Mouse (Mus musculus): ENCODE data around the gene Rpe. TPM values are rescaled to one million over a fixed set of nuclear protein-coding genes. Genes with fewer than 3 reads are reported as not detected.

Rpe gene
- total and polyA plus RNA-seq, 3 experiments, result 31.8 to 32.2 TPM; not detected in 1

DNA sequence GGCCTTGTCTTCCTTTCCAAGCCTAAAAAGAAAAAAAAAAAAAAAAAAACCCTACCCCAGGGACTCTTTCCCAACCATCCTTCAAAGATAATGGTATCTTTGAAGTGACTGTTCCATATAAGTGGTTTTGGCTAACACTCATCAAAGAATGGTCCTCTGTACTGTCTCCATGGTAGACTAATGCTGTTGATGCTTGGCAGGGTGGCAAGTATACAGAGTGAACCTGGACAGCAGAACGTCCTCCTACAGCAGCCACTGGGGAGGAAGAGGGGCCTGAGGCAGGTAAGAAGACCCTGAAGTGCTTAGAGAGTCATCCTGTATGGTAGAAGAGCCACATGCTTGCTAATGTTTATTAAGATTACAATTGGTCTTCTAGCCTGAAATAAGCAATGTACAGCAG is 8.3 kb upstream of the Rpe start:
- no peaks in the 10 kb centered on the region for H3K9me3 ChIP-seq (replicated peaks; ENCODE audit: insufficient read depth, low read length)
- DNase-seq (ENCODE audit: low read depth, low spot score), result no peak

DNA sequence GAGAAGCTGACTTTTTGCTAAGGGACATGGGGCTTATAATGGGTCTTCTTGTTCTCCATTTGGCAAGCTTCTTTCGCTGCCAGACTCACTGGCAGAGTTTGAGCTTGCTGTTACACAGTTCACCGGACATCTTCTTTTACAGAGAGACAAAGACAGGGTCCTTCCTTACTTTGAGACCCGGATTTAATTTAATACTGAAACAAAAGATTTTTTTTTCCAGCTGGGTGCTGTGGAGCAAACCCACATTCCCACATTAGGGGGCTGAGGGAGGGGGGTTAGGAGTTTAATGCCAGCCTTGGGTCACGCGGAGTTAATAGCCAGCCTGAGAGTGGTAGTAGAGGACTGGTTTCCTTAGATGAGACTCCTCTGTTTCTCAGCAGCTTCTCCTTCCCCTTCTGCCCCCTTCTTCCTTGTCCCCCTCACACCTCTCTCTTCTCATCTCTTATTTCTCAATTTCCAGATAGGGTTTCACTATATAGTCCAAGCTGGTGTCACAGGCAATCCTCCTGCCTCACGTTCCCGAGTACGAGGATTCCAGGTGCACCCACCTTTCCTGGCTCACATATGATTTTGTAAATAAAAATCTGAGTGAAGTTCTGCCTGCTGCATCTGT is 7.7 kb upstream of the Rpe start:
- Histone ChIP-seq H3K79me2 (ENCODE audit: control insufficient read depth, insufficient read depth, low read length, poor library complexity) (no peaks in the 10 kb centered on the region), H3K27ac (ENCODE audit: control insufficient read depth, low read depth, low read length) (no peak overlapping the region), H3K9me3 (replicated peaks; ENCODE audit: insufficient read depth, low read length) (no peaks in the 10 kb centered on the region), H3K4me1 (ENCODE audit: control insufficient read depth in 1 of 2, insufficient read depth in 2 of 2, low read length in 2 of 2) (no peaks in the 10 kb centered on the region), H3K36me3 (ENCODE audit: control insufficient read depth in 1 of 2, insufficient read depth in 2 of 2, low read length in 2 of 2) (no peaks in the 10 kb centered on the region), H3K9ac (ENCODE audit: control insufficient read depth, low read depth, low read length, poor library complexity, severe bottlenecking) (no peak overlapping the region), H3K27me3 (ENCODE audit: control insufficient read depth in 1 of 2, insufficient read depth in 2 of 2, low read length in 2 of 2) (peaks cover 0 to 4% of the 10 kb centered on the region in 2 experiments), H3K4me3 (ENCODE audit: control insufficient read depth in 1 of 2, insufficient read depth in 1 of 2, low read depth in 2 of 2, low read length in 2 of 2) (no peak overlapping the region)
- no peak for TF ChIP-seq MEF2A (IDR thresholded peaks at IDR 0.05; ENCODE audit: extremely low read depth, insufficient replicate concordance, low read depth, low read length, poor library complexity, severe bottlenecking)
- TF ChIP-seq MAFK (IDR thresholded peaks at IDR 0.05; ENCODE audit: borderline replicate concordance, low read depth, low read length), result no peak
- TF ChIP-seq KAT2A (conservative IDR thresholded peaks at IDR 0.05; ENCODE audit: low read depth, low read length), result no peak
- TF ChIP-seq RCOR1 (IDR thresholded peaks at IDR 0.05; ENCODE audit: low read depth, low read length), result no peak
- TF ChIP-seq ELF1 (IDR thresholded peaks at IDR 0.05; ENCODE audit: low read depth, low read length), result no peak
- no peak for TF ChIP-seq SMC3 (IDR thresholded peaks at IDR 0.05; ENCODE audit: low read depth, low read length)
- no peak for TF ChIP-seq ZNF384 (IDR thresholded peaks at IDR 0.05; ENCODE audit: low read depth, low read length)
- TF ChIP-seq E2F4 (IDR thresholded peaks at IDR 0.05; ENCODE audit: borderline replicate concordance, low read depth, low read length), result no peak
- DNase-seq (ENCODE audit: low read depth, low spot score), result no peak

More for the DNA sequence above, 8.3 kb upstream of the Rpe start:
- Histone ChIP-seq H3K27me3 (ENCODE audit: control insufficient read depth in 1 of 2, insufficient read depth in 2 of 2, low read length in 2 of 2) (peaks cover 0 to 4% of the 10 kb centered on the region in 2 experiments), H3K27ac (ENCODE audit: control insufficient read depth, low read depth, low read length) (no peak overlapping the region), H3K4me1 (ENCODE audit: control insufficient read depth in 1 of 2, insufficient read depth in 2 of 2, low read length in 2 of 2) (no peaks in the 10 kb centered on the region), H3K4me3 (ENCODE audit: control insufficient read depth in 1 of 2, insufficient read depth in 1 of 2, low read depth in 2 of 2, low read length in 2 of 2) (no peak overlapping the region), H3K36me3 (ENCODE audit: control insufficient read depth in 1 of 2, insufficient read depth in 2 of 2, low read length in 2 of 2) (no peaks in the 10 kb centered on the region), H3K79me2 (ENCODE audit: control insufficient read depth, insufficient read depth, low read length, poor library complexity) (no peaks in the 10 kb centered on the region), H3K9ac (ENCODE audit: control insufficient read depth, low read depth, low read length, poor library complexity, severe bottlenecking) (no peak overlapping the region)
- TF ChIP-seq E2F4 (IDR thresholded peaks at IDR 0.05; ENCODE audit: borderline replicate concordance, low read depth, low read length) (no peak), RCOR1 (IDR thresholded peaks at IDR 0.05; ENCODE audit: low read depth, low read length) (no peak), KAT2A (conservative IDR thresholded peaks at IDR 0.05; ENCODE audit: low read depth, low read length) (no peak), RAD21 (IDR thresholded peaks at IDR 0.05; ENCODE audit: low read depth, low read length) (no peak), HCFC1 (IDR thresholded peaks at IDR 0.05; ENCODE audit: low read depth, low read length) (no peak), NELFE (IDR thresholded peaks at IDR 0.05; ENCODE audit: low read depth, low read length) (no peak), POLR2A (IDR thresholded peaks at IDR 0.05; ENCODE audit: control insufficient read depth in 1 of 2, insufficient read depth in 1 of 2, low read depth in 1 of 2, low read length in 2 of 2, poor library complexity in 1 of 2) (no peak), SIN3A (IDR thresholded peaks at IDR 0.05; ENCODE audit: low read length) (no peak)

DNA sequence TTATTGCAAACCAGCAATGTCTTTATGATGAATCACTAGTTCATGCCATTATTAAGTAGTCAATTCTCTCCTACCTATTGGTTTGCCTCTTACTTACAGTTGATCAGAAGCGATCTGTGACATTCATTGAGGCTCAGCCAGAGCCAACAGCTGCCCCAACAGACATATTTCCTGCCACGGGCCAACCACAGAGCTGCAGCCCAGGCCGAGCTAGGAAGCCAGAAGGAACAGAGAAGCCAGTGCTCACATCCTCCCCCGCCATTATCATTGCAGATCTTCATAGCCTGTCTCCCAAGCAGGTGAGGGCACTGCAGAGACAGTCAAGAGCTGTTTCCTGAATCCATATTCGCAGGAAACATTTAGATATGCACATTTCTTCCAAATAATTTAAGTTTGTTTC is 6.4 kb upstream of the Rpe start:
- H3K9me3 ChIP-seq (replicated peaks; ENCODE audit: insufficient read depth, low read length), result no peaks in the 10 kb centered on the region
- no peak overlapping the region for H3K27ac ChIP-seq (ENCODE audit: control insufficient read depth, low read depth, low read length)
- no peak overlapping the region for H3K9ac ChIP-seq (ENCODE audit: control insufficient read depth, low read depth, low read length, poor library complexity, severe bottlenecking)
- H3K79me2 ChIP-seq (ENCODE audit: control insufficient read depth, insufficient read depth, low read length, poor library complexity), result no peaks in the 10 kb centered on the region
- no peak for TF ChIP-seq RAD21 (IDR thresholded peaks at IDR 0.05; ENCODE audit: low read depth, low read length)
- TF ChIP-seq E2F4 (IDR thresholded peaks at IDR 0.05; ENCODE audit: borderline replicate concordance, low read depth, low read length), result no peak
- H3K36me3 ChIP-seq (ENCODE audit: control insufficient read depth in 1 of 2, insufficient read depth in 2 of 2, low read length in 2 of 2), result no peaks in the 10 kb centered on the region
- H3K4me1 ChIP-seq (ENCODE audit: control insufficient read depth in 1 of 2, insufficient read depth in 2 of 2, low read length in 2 of 2), result no peaks in the 10 kb centered on the region
- H3K4me3 ChIP-seq (ENCODE audit: control insufficient read depth in 1 of 2, insufficient read depth in 1 of 2, low read depth in 2 of 2, low read length in 2 of 2), result no peak overlapping the region
- peaks cover 0 to 4% of the 10 kb centered on the region in 2 experiments for H3K27me3 ChIP-seq (ENCODE audit: control insufficient read depth in 1 of 2, insufficient read depth in 2 of 2, low read length in 2 of 2)
- no peak for DNase-seq (ENCODE audit: low read depth, low spot score)
